Mouse (Mus musculus): Measurements from ENCODE around the gene Cpm.

Cpm gene

GRCm38 (mm10) chr10:117633564-117634208, 4.4 kb downstream of the Cpm start:
- no peak for DNase-seq (ENCODE audit: extremely low read depth, low read depth, low spot score)

- no peak for DNase-seq (ENCODE audit: extremely low read depth, low read depth, low spot score)
Measured at GRCm38 (mm10) chr10:117634323-117635030, 5.2 kb downstream of the Cpm start.

DNA sequence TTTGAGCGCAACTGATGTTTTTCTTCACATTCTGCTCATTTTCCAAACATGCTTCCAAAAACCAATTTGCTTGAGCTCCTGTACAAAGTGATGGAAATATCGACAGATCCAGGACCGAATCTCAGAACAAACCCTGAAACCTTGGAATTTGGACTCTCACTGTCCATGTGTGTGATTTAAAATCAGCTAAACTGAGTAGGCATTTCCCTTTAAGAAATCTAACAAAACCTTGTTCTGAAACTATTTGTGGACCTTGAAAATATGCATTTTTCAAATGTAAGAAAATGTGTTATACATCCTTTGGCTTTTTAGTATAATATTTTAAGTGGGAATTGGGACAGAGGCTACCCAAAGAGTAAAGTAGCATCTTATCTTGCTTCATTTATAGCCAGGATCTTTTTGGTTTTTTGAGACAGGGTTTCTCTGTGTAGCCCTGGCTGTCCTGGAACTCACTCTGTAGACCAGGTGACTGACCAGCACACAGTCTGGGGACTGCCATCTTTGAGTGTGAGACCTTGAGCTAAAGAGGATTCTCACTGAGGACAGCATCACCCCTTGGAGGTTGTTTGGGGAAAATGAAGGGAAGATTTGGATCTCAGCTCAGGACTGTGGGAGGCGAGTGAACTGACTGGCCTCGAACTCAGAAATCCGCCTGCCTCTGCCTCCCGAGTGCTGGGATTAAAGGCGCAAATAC, 5.9 kb downstream of the Cpm start:
- DNase-seq (ENCODE audit: extremely low read depth, low read depth, low spot score) = no peak

DNA sequence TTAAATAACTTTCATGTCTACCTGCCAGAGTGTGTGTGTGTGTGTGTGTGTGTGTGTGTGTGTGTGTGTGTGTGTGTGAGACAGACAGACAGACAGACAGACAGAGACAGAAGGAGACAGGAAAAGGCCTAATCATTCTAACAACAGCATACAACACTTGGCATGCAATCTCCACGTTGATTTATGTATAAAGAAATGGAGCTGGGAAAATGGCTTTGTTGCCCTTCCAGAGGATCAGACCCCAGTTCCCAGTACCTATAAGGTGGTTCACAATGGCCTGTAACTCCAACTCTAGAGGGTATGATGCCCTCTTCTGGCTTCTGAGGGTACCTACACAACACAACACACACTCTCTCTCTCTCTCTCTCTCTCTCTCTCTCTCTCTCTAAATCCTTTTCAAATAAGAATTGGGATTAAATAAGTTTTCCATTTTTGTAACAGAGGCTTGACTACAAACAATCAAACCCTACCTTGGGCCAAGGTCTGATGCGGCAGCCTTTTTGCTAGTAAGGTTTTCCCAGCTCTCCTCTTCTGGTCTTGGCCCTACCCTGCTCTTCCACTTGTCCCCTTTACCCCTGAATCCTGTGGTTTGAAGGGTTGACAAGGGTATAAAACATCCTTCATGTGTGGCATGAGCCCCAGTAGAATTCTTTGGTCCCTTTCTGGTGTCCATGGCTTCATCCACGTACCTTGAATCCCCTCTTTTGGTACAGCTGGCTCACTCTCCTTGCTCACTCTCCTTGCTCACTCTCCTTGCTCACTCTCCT, 6.7 kb downstream of the Cpm start:
- DNase-seq (ENCODE audit: extremely low read depth, low read depth, low spot score) = no peak

DNA sequence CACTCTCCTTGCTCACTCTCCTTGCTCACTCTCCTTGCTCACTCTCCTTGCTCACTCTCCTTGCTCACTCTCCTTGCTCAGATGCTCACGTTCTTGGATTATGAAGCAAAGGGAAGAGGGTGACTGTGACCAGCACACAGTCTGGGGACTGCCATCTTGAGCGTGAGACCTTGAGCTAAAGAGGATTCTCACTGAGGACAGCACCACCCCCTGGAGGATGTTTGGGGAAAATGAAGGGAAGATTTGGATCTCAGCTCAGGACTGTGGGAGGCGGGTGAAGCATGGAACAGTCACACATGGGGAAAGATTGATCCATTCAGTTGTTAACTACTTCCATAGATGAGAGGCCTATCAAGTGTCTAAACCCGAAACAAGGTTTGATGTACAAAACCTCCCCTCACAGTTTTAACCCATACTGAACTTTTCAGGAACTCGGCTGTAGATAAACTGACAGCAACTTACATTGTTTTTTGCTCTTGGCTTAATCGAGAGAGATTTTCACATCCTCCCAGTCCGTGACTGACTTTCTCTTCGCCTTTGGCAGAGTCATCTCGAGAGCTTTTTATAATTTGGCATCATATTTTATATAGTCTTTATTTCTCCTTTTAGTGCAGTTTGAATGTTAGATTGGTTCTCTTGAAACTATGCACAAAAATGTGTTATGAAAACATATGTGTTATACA, 7.9 kb downstream of the Cpm start:
- no peak for DNase-seq (ENCODE audit: extremely low read depth, low read depth, low spot score)

DNA sequence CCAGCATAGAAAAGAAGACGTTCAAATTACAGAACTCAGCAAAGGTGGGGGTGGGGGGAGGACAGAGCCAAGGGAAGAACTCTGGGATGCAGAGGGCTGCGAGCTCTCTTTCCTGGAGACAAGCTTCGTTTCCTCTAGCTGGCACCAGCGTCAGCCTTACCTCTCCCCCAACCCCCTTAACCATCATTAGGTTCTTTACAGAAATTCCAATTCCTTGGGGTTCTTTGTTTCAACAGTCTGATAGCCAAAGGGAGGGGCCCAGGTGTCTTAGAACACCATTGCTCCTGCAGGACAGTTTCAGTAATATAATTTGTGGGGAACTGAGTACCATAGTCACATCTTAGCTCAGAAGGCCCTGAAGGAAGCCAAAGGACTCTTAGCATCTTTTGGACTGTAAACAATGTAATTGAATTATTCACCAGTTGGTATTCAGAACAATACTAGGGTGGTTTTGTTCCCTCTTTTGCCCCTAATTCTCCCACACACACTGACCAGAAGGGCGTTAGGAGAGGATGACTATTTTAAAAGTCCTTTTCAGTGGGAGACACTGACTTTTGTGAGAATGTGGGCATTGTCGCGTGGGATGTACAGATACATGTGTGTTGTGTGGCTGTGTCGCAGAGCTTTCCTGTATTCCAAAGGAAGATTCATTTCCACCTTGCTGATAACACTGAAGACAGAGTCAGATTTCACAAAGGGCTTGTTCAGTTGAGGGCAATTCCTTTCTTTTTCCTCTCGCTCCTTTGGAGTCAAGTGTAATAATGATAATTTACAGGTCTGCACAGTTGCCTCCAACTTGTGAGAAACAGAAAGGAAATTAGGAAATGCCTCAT, 8.7 kb downstream of the Cpm start:
- DNase-seq (ENCODE audit: extremely low read depth, low read depth, low spot score) = no peak

DNA sequence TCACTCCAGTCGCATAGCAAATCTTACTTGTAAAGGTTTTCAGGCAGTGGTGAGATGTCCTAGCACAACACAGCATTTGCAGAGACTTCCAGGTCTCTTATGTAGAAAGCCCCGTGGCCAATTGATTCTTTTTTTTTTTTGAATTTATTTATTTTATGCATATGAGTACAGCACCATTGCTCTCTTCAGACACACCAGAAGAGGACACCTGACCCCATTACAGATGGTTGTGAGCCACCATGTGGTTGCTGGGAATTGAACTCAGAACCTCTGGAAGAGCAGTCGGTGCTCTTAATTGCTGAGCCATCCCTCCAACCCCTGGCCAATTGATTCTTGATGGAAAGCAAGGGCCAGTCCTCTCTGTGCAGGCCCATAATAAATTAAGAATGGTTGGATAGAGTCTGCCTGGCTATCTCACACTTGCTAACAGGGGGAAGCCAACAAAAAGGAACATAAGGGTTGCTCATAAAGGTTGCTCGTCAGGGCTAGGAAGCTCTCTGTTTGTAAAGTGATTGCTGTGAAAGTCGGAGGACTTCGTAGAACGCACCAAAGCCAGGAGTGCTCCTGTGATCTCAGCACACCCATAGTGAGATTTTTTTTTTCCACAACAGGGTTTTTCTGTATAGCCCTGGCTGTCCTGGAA, 9.4 kb downstream of the Cpm start:
- no peak for DNase-seq (ENCODE audit: extremely low read depth, low read depth, low spot score)

GRCm38 (mm10) chr10:117639221-117639599, 9.9 kb downstream of the Cpm start:
- DNase-seq (ENCODE audit: extremely low read depth, low read depth, low spot score) = no peak

GRCm38 (mm10) chr10:117639899-117640594, 10.7 kb downstream of the Cpm start:
- no peak for DNase-seq (ENCODE audit: extremely low read depth, low read depth, low spot score)

GRCm38 (mm10) chr10:117640595-117641078, 11.3 kb downstream of the Cpm start:
- DNase-seq (ENCODE audit: extremely low read depth, low read depth, low spot score) = no peak

- no peak for DNase-seq (ENCODE audit: extremely low read depth, low read depth, low spot score)
Measured at GRCm38 (mm10) chr10:117641400-117642200, 12.3 kb downstream of the Cpm start.

DNA sequence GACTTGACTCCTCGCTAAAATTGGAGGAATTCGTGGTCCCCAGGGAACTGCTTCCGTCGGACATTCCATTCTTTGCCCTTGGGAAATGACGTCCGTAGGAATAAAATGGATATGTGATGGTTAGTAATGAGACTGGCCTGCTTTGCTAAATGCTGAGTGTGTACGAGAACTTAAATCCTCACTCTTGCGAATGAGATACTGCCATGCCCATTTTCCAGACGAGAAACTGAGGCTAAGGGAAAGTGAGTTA, 12.8 kb downstream of the Cpm start:
- no peak for DNase-seq (ENCODE audit: extremely low read depth, low read depth, low spot score)

GRCm38 (mm10) chr10:117642491-117643262, 13.4 kb downstream of the Cpm start:
- no peak for DNase-seq (ENCODE audit: extremely low read depth, low read depth, low spot score)

- DNase-seq (ENCODE audit: extremely low read depth, low read depth, low spot score) = no peak
Measured at GRCm38 (mm10) chr10:117643302-117643701, 14.0 kb downstream of the Cpm start.

- DNase-seq (ENCODE audit: extremely low read depth, low read depth, low spot score) = no peak
Measured at GRCm38 (mm10) chr10:117643711-117644428, 14.6 kb downstream of the Cpm start.

- DNase-seq (ENCODE audit: extremely low read depth, low read depth, low spot score) = no peak
Measured at GRCm38 (mm10) chr10:117644429-117644748, 15.1 kb downstream of the Cpm start.

DNA sequence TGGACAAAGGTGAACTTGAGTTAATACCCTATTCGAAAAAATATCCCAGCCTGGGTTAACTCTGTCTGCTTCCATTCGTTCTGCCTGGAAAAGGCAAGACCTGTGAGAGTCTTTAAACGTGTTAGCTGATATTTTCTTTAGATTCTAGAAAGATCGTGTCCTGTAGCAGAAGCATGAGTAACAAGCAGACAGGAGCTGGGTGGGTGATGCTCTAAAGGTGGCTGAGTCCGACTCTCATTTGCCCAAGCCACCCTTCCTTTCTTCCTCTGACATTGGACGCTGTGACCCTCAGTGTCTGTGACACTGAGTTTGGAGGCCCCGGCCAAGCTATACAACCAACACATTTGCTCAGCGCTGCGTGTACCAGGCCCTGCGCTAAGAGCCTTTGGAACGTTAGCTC, 15.5 kb downstream of the Cpm start:
- no peak for DNase-seq (ENCODE audit: extremely low read depth, low read depth, low spot score)
